Mouse (Mus musculus) kidney, postnatal 36 days (tissue): ENCODE measurements around the gene Mmp25.
A peak's percentile ranks its signal among the peaks of the same experiment; 100 is the strongest.
"Not testable (repeated sequence)": the region's sequence is repeated elsewhere in the genome, so short reads cannot be mapped to it uniquely, and the experiment has no call there.

Experiments
- DNase-seq, 2 experiments: peaks; one replicate each; pipeline ENCODE4 v3.0.0; 2021 to 2022; ENCODE audit warnings: mixed read lengths in 2 of 2

Mmp25 gene

DNA sequence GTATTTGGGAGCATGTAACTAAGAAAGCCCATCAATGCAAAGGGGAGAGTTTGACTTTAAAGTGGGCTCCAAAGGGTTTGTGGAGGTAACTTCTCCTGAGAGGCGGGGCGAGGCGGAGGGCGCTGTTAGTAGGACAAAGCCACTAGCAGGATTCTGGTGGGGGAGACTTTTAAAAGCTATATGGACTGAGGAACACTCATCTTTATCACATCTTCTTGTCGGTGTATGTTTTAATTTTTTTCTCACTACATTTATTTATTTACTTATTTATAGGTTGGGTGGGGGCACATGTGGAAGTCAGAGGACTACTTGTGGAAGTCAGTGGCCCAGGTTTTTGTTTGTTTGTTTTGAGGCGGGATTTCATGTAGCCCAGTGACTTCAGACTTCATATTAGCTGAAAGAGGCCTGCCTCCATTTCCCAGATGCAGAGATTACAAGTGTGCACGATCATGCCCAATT lies 45.4 kb downstream of the Mmp25 start:
- DNase-seq = peak in 1 of 2 experiments; percentile 14

GRCm38 (mm10) chr17:23598582-23599552 lies 46.2 kb downstream of the Mmp25 start, which contains the start of gene Zfp13:
Gene Zfp13 (minus strand): TSS chr17:23599487.
- peak; percentile 90 to 94 for DNase-seq

DNA sequence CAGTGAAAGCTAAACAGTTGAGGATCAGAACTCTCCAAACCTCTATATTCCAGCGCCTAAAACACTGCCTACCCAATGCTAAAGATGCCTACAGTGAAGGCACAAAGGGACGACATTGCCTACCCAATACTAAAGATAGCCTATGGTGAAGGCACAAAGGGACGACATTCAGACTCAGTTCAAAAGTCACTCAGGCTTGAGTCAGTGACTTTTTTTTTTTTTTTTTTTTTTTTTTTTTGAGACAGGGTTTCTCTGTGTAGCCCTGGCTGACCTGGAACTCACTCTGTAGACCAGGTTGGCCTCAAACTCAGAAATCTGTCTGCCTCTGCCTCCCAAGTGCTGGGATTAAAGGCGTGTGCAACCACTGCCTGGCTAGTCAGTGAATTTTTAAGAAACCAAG lies 49.9 kb downstream of the Mmp25 start:
- not testable (repeated sequence) for DNase-seq

DNA sequence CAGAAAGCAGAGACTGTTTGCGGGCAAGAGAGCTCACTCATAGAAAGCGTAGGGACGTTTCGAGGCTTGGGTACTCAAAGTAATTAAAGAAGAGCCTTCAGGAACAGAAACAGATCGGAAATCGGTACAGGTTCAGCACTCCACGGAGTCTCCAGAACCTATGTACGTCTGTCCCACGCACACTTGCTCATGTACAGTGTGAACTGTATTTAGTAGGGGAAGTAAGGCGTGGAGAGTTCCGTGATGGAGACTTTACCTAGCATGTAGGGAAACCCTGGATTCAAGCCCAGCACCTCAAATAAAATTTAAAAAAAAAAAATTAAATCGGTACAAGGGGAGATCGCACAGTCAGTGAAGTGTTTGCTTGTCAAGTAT lies 52.2 kb downstream of the Mmp25 start:
- DNase-seq = no peak

DNA sequence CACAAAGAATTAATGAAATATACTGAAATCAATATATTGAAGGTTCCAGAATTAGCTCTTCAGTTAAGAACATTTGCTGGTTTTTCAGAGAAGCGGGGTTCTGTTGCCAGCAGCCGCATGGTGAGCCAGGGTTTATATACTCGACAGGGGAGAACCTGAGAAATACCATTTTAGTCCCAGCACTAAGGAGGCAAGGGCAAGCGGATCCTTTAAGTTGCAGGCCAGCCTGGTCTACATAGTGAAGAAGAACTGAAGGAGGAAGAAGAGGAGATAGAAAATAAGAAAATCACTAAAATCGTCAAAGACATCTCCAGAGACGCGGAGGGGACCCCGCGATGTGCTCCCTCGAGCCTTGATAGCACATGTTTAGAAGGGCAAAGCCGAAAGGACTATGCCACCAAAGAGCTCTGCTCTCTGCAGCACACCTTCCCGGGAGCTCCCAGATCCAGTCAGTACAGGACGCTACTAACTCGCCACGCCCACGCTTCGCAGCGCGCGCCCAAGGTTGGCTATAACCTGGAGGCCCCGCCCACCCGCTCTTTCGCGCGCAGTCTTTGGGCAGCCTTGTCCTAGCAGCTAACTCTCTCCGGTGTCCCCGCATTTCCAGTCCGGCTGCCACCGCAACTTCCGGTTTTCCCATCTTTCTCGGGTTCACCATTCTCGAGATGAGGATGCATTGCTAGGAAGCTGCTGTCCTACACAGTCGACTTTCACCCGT lies 52.7 kb downstream of the Mmp25 start:
- DNase-seq = peak; percentile 98 to 99

DNA sequence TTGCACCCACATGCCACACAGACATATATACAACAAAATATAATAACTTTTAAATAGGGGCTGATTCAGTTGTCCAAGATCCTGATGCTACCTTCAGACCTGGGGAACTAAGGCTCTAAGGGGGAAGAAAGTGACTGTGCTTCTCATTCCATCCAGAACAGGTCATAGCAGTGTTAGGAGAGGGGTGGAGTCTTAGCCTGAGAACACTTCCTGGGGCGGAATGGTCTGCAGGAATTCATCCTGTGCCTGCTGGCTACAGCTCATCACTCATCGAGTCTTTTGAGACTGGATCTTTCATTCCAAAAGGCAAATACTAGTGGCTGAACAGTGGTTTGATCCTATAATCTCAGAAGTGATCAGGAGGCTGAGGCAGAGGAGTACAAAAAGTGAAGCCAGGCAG lies 57.8 kb downstream of the Mmp25 start:
- no peak for DNase-seq

GRCm38 (mm10) chr17:23585721-23586491 lies 59.2 kb downstream of the Mmp25 start:
- DNase-seq = peak; percentile 52 to 65

- no peak for DNase-seq
Observed at GRCm38 (mm10) chr17:23584786-23585185, 60.3 kb downstream of the Mmp25 start.
